Mouse (Mus musculus): ENCODE data around the gene Cfap61. TPM values are rescaled to one million over a fixed set of nuclear protein-coding genes. Genes with fewer than 3 reads are reported as not detected.

Gene Cfap61
- polyA plus RNA-seq, 1 experiment, result not detected

DNA sequence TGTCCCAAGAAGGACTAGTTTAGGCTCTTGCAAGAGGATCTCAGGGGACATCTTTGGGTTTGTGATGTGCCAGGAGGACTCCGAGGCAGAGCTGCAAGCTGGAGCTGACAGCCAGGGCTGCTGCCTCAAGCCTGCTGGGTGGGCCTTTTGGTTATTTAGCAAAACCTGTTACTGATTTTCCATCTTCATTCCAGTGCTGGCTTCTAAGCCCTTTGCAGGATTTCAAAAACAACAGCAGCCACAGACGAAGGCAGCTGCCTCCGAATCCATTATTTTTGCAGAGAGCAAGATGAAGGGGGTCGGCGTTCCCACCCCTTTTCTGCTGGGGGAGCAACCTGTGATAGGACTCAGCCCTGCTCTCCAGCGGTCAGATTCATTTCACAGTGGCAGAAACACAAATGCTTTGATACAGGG, 47.1 kb downstream of the Cfap61 start:
- no peak for TF ChIP-seq GATA1 (IDR thresholded peaks at IDR 0.05; ENCODE audit: low read length)

DNA sequence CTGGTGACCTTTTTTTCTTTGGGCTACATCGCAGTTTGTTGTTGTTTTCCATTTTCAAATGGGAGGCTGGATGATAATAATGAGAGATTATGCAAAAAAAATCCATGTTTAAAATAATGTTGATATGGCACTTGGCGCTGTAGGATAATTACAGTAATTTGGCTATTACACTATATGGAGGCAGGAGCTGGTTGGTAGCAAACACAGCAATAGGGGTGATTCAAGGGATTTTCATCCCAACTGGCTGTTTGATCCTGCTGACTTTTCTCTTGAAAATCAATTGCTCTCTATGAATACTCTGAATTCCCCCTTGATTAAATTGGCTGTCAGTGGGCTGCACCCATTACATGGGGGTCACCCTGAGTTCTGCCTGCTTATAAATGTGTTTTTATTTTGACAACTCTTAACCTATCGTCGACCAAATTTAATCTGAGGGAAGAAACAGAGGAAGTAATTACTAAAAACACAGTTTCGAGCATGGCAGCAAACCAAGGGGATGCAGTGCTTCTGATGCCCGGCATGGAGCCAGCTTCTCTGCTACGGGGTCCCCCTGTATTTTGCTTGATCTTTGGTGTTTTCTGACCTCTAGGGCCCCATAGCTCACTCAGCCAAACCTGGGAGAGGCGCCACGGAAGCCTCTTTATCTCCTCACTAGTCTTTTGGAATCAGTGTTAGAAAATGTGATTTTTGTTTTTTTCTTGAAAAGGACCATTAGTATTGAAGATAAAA, 47.9 kb downstream of the Cfap61 start:
- TF ChIP-seq GATA1 (IDR thresholded peaks at IDR 0.05; ENCODE audit: low read length), result no peak

DNA sequence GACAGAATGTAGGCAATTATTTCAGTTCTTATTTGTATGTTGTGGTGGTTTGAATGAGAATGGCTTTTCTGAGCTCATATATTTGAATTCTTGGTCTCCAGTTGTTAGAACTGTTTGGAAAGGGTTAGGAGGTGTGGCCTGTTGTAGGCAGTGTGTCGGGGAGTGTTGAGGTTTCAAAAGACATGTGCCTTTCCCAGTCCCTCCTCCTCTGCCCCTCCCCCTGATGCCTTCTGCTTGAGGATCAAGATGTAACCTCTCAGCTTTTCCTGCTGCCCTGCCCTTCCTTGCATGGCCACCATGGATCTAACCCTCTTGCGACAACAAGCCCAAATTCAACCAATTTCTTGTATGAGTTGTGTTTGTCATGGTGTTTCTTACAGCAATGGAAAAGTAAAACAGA, 53.2 kb downstream of the Cfap61 start:
- no peak for TF ChIP-seq GATA1 (IDR thresholded peaks at IDR 0.05; ENCODE audit: low read length)

DNA sequence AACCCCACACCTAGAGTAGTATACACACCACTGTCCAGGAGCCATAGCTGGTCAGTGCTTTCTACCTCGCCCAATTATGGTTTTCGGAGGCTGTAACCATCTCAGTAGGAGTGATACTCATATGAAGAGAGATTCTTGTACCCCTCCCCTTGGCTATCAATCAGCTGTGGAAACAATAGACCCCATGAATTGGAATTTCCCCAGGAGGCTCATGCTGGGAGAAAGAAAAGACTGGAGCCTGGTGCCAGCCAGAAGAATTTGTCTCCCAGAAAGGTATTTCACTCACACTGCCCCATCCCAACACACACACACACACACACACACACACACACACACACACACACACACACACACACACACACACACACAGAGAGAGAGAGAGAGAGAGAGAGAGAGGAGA, 55.9 kb downstream of the Cfap61 start:
- no peak for TF ChIP-seq GATA1 (IDR thresholded peaks at IDR 0.05; ENCODE audit: low read length)

DNA sequence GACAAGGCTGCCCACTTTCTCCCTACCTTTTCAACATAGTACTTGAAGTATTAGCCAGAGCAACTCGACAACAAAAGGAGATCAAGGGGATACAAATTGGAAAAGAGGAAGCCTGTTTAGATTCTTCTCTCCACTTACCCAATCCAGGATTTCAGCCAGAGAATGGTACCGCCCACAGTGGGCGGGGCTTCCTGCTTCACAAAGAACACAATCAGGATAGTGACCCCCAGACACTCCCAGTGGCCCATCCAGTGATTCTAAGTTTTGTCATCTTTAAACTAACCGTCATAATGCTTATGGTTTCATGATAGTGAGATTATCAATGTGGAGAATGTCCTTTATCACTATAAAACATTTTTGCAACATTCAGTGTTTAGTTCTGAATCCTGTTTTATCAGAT, 61.9 kb downstream of the Cfap61 start:
- TF ChIP-seq GATA1 (IDR thresholded peaks at IDR 0.05; ENCODE audit: low read length), result no peak

DNA sequence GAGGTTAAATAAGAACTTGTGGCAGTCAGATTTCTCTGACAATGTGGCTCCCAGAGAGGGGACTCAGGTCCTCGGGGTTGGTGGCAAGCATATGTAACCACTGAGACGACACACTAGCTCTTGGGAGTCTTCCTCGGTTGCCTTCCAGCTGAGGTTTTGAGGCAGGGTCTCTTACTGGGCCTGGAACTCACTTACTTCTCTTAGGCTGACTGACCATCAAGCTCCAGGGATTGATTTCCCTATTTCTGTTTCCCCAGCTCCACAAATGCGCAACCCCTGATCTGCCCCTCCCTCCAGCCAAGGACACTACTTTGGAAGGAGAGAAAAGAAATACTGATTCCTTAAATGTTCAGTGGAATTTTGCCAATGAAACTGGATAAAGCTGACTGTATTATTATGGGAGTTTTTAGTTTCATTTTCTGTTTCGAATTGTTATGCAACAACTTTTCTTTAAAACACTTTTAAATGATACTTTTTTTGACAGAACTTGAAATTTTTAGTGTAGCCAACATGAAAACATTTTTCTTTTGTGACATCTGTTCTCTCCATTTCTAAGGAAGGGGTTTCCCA, 63.5 kb downstream of the Cfap61 start:
- no peak for TF ChIP-seq GATA1 (IDR thresholded peaks at IDR 0.05; ENCODE audit: low read length)

DNA sequence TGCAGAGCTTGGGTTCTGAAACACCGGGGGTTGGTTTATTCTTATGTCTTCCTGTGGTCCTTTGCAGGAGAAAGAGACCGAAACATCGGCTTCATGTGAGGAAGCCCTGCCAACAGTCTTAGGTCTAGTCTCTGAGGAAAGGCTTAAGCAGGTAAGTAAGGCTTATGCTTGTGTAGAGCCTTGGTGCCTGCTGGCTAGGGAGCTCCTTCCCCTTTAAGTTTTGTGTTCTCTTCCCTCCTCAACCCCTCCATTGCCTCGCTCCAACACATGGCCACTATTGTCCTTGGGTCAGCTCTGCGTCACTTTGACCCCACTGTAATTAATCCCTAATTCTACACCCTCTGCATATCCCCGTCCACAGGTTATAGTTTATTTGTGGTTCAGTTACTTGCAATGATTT, 74.2 kb downstream of the Cfap61 start:
- TF ChIP-seq GATA1 (IDR thresholded peaks at IDR 0.05; ENCODE audit: low read length), result no peak

DNA sequence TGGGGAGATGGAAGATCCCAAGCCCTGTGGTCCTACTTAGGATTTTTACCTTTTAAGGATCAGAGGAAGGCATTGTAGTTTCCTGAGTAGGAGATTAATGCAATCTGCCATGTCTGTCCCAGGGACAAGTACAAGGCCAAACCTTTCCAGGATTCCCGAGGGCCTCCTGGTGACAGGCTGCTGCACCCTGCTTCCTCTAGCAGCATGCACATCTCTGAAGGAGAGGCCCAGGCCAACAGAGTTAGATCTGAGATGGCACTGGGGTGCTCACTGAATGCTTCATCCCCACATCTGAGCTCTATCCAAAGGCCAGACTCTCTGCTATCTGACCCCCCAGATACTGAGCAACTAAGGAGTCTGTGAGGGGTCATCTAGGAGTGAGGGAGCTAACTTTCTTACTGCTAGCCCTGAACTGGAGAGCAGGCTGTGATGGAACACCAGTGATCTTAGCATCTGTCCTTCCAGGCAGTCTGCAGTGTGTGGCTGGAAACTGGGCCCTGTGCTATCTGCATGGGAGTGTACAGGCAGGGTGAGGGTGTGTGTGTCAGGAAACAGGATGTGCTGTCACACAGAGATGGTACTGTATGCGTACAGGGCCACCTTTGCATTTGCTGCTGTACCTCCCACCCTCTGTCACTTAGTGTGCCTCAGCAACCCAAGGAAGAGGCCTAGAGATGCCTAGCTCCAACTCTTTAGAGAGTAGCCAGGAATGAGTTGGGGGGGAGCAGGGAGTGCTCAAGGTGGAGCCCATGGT, 75.2 kb downstream of the Cfap61 start:
- TF ChIP-seq GATA1 (IDR thresholded peaks at IDR 0.05; ENCODE audit: low read length), result no peak

DNA sequence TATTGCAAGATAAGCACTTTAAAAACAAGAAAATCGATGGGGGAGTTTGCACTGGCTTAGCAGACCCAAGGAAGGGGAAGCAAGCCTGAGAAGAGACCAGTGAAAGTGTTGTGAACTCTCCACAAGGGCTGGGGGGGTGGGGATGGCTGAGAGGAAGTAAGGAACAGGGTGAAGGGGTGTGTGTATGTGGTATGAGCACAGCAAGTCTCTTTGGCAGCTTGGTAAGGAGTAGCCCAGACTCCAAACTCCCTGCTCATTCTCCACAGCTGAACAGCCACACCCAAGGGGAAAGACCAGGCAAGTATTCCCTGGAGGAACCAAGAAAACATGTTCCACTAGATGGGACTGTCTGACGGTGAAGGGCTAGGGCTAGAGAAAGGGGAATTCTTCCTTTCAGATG, 76.2 kb downstream of the Cfap61 start:
- TF ChIP-seq GATA1 (IDR thresholded peaks at IDR 0.05; ENCODE audit: low read length), result no peak

DNA sequence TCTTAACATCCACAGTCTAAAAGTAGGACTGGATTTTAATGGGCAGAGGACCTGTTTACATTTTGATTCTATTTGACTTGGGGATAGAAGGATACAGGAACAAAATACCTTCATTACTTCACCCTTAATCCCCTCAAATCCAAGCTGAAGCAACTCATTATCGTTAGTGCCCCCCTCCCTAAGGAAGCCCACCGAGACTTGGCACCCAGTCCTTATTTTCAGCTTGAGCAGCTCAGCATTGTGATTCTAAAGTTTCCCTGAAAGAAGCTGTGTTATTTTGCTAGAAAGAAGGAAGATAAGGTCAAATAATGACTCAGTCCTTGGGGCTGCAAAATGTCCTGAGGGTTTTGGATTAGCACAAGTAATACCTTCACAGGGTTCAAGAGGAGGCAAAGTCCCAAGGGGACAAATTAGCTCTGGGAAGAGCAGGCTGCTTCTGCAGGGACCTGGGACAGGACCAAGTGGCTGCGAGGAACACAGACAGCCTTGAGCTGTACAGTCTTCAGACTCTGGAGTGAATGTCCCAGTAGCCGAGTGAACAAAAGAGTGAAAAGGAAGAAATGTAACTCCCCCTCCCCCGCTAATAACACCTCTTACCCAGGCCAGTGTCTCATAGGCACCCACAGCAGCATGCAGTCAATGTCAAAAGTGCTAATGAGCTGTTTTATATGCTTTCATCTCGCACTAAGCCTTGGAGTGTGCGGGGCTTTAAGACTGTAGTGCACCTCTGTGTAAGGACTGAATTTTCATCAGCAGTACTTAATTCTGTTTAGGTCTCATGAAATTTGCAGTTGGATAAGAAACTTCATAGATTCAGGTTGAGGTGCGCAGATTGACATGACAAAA, 81.0 kb downstream of the Cfap61 start:
- TF ChIP-seq GATA1 (IDR thresholded peaks at IDR 0.05; ENCODE audit: low read length), result no peak

DNA sequence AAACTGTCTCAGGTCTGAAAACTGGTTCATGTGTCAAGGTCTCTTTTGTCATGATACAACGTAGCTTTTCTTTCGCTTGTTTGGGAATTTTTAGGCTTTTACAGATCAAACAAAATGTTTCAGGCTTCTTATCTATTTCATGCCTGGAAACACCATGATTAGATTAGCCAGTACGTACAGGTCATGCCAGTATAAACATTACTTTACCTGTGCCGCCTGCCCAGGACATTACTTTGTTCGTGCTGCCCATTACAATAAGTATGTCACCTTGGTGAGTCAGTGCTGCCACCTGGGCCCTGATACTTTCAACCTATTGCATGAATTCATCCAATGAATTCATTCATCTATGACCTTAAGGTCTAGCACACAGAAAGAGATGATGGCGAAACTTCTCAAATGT, 88.3 kb downstream of the Cfap61 start:
- TF ChIP-seq GATA1 (IDR thresholded peaks at IDR 0.05; ENCODE audit: low read length), result no peak

DNA sequence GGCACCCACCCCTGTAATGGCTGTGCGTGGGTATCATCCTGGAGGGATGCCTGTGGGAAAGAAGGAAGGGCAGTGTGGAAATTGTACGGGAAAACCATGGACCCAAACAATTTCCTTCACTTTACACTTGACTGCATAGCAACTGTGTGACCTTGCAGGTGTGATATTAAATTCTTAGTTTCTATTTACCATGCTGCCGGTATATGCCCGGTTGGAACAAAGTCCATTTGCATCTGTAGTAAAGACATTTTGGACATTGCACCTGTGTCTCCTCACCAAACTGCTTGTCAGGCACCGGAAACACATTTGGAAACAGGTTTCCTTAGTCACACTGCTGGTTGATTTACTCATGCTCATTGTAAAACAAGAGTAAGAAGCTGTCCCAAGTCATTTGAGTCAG, 109.1 kb downstream of the Cfap61 start:
- no peak for TF ChIP-seq GATA1 (IDR thresholded peaks at IDR 0.05; ENCODE audit: low read length)

DNA sequence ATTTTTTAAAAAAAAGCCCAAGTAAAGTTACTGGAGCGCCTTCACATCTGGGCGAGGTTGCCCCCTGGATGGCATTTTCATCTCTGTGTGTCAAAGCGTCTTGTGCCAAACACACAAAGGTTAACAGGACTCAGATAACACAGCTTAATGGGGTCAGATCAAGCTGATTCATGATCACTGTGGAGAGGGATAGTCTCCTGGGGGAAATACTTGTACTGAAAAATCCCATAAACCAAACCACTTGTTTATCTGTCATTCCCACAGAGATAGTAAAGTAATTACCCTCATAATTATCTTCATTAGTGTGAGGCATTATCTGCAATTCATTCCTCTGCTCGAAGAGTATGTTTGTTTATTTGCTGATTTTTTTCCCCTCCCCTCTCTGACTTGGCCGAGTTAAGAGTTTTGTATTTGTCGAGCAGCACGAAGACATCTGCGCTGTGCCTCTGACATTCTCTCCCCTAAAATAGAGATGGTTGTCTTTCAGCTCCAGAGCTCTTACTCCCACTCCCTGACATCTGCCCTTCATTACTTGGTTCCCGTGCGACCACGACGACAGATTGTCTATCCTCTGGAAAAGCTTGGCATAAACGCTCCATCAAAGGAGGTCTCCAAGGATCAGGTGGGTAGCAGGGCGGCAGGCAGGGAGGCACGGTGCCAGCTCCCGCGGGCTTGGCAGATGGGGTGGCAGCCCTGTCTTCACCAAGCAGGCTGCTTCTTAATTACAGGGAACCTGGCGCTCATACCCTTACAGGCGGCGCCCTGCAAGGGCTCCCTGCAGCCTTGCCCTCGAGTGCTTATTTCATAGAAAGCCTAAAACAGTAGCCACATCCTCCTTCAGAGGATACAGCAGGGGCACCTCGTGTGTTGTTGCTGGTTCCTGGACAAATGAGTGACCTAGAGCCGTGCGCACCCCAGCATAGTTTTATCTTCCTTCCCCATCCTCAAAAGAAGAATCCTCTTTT, 110.6 kb downstream of the Cfap61 start:
- TF ChIP-seq GATA1 (IDR thresholded peaks at IDR 0.05; ENCODE audit: low read length), result no peak

DNA sequence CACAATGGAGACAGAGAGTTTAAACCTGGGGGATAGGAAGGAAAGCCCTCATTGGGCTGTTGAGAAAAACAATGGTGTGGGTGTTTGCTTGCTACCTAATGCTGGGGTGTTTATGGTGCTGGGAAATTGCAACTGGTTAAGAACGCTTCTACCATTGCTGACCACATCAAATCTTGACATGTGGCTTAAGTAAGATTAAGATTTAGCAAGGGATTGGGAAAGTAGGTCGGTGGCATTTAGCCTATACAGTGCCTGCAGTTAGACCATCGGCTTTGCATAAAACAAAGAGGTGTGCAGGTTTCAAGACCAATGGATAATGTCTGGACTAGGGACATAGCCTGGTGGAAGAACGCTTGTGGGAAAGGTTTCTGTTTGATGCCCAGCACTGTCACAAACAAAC, 113.1 kb downstream of the Cfap61 start:
- no peak for TF ChIP-seq GATA1 (IDR thresholded peaks at IDR 0.05; ENCODE audit: low read length)
